Mouse (Mus musculus) megakaryocyte, embryonic 14.5 days (primary cell): ENCODE measurements around the gene Piga. TPM values are rescaled to one million over a fixed set of nuclear protein-coding genes. Genes with fewer than 3 reads are reported as not detected.

ENCODE experiments used
- H3K27me3 ChIP-seq: replicated peaks from 2 replicates; pipeline ENCODE3; 2012; ENCODE audit warnings: inconsistent platforms
- H3K36me3 ChIP-seq: replicated peaks from 2 replicates; pipeline ENCODE3; 2012; ENCODE audit warnings: low read length, inconsistent platforms, mixed read lengths
- H3K4me1 ChIP-seq: 2 replicates; pipeline ENCODE4 v1.6.1; 2012; ENCODE audit warnings: inconsistent platforms
- H3K4me3 ChIP-seq: replicated peaks from 2 replicates; pipeline ENCODE3; 2012; ENCODE audit warnings: moderate library complexity, mild to moderate bottlenecking, inconsistent platforms
- H3K9me3 ChIP-seq: 2 replicates; pipeline ENCODE4 v1.6.1; 2012; ENCODE audit warnings: inconsistent platforms
- FLI1 ChIP-seq: IDR thresholded peaks from 2 replicates; pipeline ENCODE4 v1.6.1; 2012; ENCODE audit warnings: low read length, inconsistent platforms, mixed read lengths
- GATA1 ChIP-seq: IDR thresholded peaks from 3 replicates; pipeline ENCODE4 v1.6.1; 2012; ENCODE audit warnings: mixed read lengths, low read length, inconsistent platforms, borderline replicate concordance
- polyA plus RNA-seq: library from polyadenylated mRNA; stranded (reverse); fragments of >175 nt; gene quantifications from 2 replicates; pipeline ENCODE4 v1.2.3, GENCODE M21; 2012; ENCODE audit warnings: low replicate concordance; ENCODE audit not compliant: insufficient read depth

Piga gene
- polyA plus RNA-seq, 1 experiment = 0.36 TPM

DNA sequence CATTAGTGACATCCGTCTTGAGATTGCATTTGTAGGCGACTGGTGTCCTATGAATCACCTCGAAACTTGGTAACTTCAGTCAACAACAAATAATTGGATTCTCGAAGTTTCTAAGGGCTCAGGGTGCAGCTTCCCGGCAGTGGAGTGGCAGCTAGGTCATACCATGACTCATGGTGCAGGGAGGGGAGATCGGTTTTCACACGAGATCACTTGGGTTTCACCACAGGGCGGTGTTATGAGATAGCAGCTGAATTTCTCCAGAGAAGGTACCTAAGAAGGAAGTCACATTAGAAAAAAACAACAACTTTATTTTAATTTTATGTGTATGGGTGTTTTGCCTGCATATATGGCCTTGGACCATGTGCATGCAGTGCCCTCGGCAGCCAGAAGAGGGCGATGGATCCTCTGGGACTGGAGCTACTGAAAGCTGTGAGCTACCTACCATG lies 26.5 kb downstream of the Piga start:
- Histone ChIP-seq H3K9me3 (peaks cover 4% of the 10 kb centered on the region; the same call in 1 of the 2 replicates), H3K36me3 (no peaks in the 10 kb centered on the region), H3K4me1 (peaks cover 9% of the 10 kb centered on the region), H3K4me3 (no peak overlapping the region), H3K27me3 (peaks cover 13% of the 10 kb centered on the region)
- no peak for TF ChIP-seq GATA1
- TF ChIP-seq FLI1 = no peak

GRCm38 (mm10) chrX:164446835-164447681 lies 27.5 kb downstream of the Piga start:
- Histone ChIP-seq H3K4me3 (no peak overlapping the region), H3K9me3 (peaks cover 4% of the 10 kb centered on the region; the same call in 1 of the 2 replicates), H3K36me3 (no peaks in the 10 kb centered on the region), H3K27me3 (peaks cover 6% of the 10 kb centered on the region), H3K4me1 (peaks cover 4% of the 10 kb centered on the region; the same call in 1 of the 2 replicates)
- no peak for TF ChIP-seq FLI1
- TF ChIP-seq GATA1 = no peak

DNA sequence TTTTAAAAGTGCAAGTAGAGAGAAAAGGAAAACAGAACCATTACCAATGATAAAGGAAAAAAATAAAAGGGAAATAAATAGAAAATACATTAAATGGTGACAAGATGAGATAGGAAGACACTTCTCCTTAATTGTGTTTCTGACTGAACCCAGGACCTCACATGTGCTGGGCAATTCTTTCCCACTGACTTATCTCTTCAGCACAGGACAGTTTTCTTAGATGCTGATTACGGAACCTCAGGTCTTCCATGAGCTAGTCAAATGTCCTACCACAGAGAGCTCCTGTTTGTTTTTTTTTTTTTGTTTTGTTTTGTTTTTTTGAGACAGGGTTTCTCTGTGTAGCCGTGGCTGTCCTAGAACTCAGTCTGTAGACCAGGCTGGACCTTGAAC lies 28.1 kb downstream of the Piga start:
- no peak overlapping the region for H3K4me3 ChIP-seq
- peaks cover 4% of the 10 kb centered on the region; the same call in 1 of the 2 replicates for H3K4me1 ChIP-seq
- peaks cover 8% of the 10 kb centered on the region for H3K27me3 ChIP-seq
- no peaks in the 10 kb centered on the region for H3K36me3 ChIP-seq
- peaks cover 4% of the 10 kb centered on the region; the same call in 1 of the 2 replicates for H3K9me3 ChIP-seq
- TF ChIP-seq GATA1 (no peak), FLI1 (no peak)

DNA sequence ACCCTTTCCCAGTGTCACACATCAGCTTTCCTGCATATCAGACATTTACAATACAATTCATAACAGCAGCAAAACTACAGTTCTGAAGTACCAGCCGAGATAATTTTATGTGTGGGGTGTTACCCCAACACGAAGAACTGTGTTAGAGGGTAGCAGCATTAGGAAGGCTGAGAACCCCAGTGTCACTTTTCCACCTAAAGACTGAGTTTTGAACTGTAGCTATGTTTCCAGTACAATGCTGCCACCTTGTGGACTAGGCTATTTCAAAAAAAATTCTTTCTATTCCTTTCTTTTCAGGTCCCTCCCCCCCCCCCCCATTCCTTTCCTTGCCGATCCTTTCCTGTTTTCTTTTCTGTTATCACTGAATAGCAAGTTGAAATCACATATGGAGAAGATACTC lies 29.6 kb downstream of the Piga start:
- Histone ChIP-seq H3K4me3 (no peak overlapping the region), H3K9me3 (peaks cover 4% of the 10 kb centered on the region; the same call in 1 of the 2 replicates), H3K27me3 (peaks cover 9% of the 10 kb centered on the region), H3K36me3 (no peaks in the 10 kb centered on the region), H3K4me1 (peaks cover 1% of the 10 kb centered on the region; the same call in 1 of the 2 replicates)
- no peak for TF ChIP-seq GATA1
- no peak for TF ChIP-seq FLI1

- Histone ChIP-seq H3K4me3 (no peak overlapping the region), H3K4me1 (no peaks in the 10 kb centered on the region), H3K36me3 (no peaks in the 10 kb centered on the region), H3K27me3 (peaks cover 13% of the 10 kb centered on the region), H3K9me3 (no peaks in the 10 kb centered on the region)
- no peak for TF ChIP-seq GATA1
Observed at GRCm38 (mm10) chrX:164459205-164459878, 39.8 kb downstream of the Piga start.

Other genes with a start within 250 kb of the Piga start
- gene Bmx, start 161.6 kb upstream of the Piga start, polyA plus RNA-seq = not detected in 2 replicates
- gene Pir, start 150.4 kb upstream of the Piga start, polyA plus RNA-seq = 3.5 TPM in 1 of 2 replicates, not detected in the other
- gene Vegfd, start 46.4 kb upstream of the Piga start, polyA plus RNA-seq = not detected in 2 replicates
- gene Asb11, start 17.2 kb downstream of the Piga start, polyA plus RNA-seq = not detected in 2 replicates
- not detected in 2 replicates for gene Asb9, start 86.5 kb downstream of the Piga start, polyA plus RNA-seq